18 mouse cellular contexts compared by ENCODE assay signal in genomic region chr2:91498093-91498719, GRCm38 (mm10). TPM values are rescaled to one million over a fixed set of nuclear protein-coding genes. Genes with fewer than 3 reads are reported as not detected.
DNase-seq lines count a peak whose midpoint lies in the region; ATAC-seq and TF ChIP-seq lines count a peak whose summit lies in the region.
"Had no signal": no experiment of that assay in that cellular context is flagged by ENCODE, and none has a peak within 500 bp of the region (broad histone marks: within the 10 kb centered on the region; RNA-seq: fewer than 3 reads in every experiment).

No protein-coding gene starts in this region.

- H3K27me3 ChIP-seq in thymus, adult 2 months (ENCODE audit: control insufficient read depth, insufficient read depth, low read length) = no peaks in the 10 kb centered on the region
- no peaks in the 10 kb centered on the region for H3K27me3 ChIP-seq in midbrain, embryonic 13.5 days
- H3K27me3 ChIP-seq: embryonic facial prominence, embryonic 12.5 days; heart, embryonic 12.5 days; intestine, embryonic 15.5 days; limb, embryonic 15.5 days; lung, embryonic 15.5 days; neural tube, embryonic 12.5 days had no signal

- TF ChIP-seq CTCF in thymus, adult 2 months (IDR thresholded peaks at IDR 0.05; ENCODE audit: borderline replicate concordance, control insufficient read depth, extremely low read depth, insufficient read depth, low read length, poor library complexity) = no peak
- TF ChIP-seq CTCF in bone marrow macrophage, adult 2 months (IDR thresholded peaks at IDR 0.05; ENCODE audit: low read depth, low read length) = no peak

- H3K9me3 ChIP-seq in midbrain, embryonic 13.5 days = no peaks in the 10 kb centered on the region
- H3K9me3 ChIP-seq: embryonic facial prominence, embryonic 12.5 days; heart, embryonic 12.5 days; hindbrain, embryonic 10.5 days; intestine, embryonic 15.5 days; limb, embryonic 15.5 days; lung, embryonic 15.5 days; neural tube, embryonic 12.5 days had no signal

- no peaks in the 10 kb centered on the region for H3K36me3 ChIP-seq in thymus, adult 2 months (ENCODE audit: control insufficient read depth, insufficient read depth, low read length)
- H3K36me3 ChIP-seq in midbrain, embryonic 13.5 days = peaks cover 70% of the 10 kb centered on the region

- H3K9ac ChIP-seq in midbrain, embryonic 13.5 days (replicated peaks) = no peak overlapping the region
- H3K9ac ChIP-seq: embryonic facial prominence, embryonic 12.5 days; heart, embryonic 12.5 days; intestine, embryonic 15.5 days; limb, embryonic 15.5 days; lung, embryonic 15.5 days; neural tube, embryonic 12.5 days had no signal

- no peak overlapping the region; the same call in 1 of the 2 replicates for H3K27ac ChIP-seq in thymus, adult 2 months (ENCODE audit: control insufficient read depth, insufficient read depth, low read length)
- H3K27ac ChIP-seq in bone marrow macrophage, adult 2 months (ENCODE audit: insufficient read depth, low read depth, low read length) = peak overlapping the region; percentile 81
- no peak overlapping the region for H3K27ac ChIP-seq in midbrain, embryonic 13.5 days
- H3K27ac ChIP-seq: embryonic facial prominence, embryonic 12.5 days; hindbrain, embryonic 10.5 days; intestine, embryonic 15.5 days; limb, embryonic 15.5 days; lung, embryonic 15.5 days; neural tube, embryonic 12.5 days had no signal

- no peak overlapping the region for H3K4me2 ChIP-seq in midbrain, embryonic 13.5 days (replicated peaks)
- H3K4me2 ChIP-seq: embryonic facial prominence, embryonic 12.5 days; heart, embryonic 12.5 days; intestine, embryonic 15.5 days; limb, embryonic 15.5 days; lung, embryonic 15.5 days; neural tube, embryonic 12.5 days had no signal

- H3K4me1 ChIP-seq in thymus, adult 2 months (replicated peaks; ENCODE audit: control insufficient read depth, insufficient read depth, low read length) = peaks cover 10% of the 10 kb centered on the region
- peaks cover 16% of the 10 kb centered on the region for H3K4me1 ChIP-seq in bone marrow macrophage, adult 2 months (ENCODE audit: control insufficient read depth, insufficient read depth, low read length)
- no peaks in the 10 kb centered on the region for H3K4me1 ChIP-seq in midbrain, embryonic 13.5 days (replicated peaks)
- H3K4me1 ChIP-seq: embryonic facial prominence, embryonic 12.5 days; heart, embryonic 12.5 days; hindbrain, embryonic 10.5 days; intestine, embryonic 15.5 days; limb, embryonic 15.5 days; lung, embryonic 15.5 days; neural tube, embryonic 12.5 days had no signal

- peak overlapping the region; percentile 26 for H3K4me3 ChIP-seq in thymus, adult 2 months (ENCODE audit: control insufficient read depth, insufficient read depth, low read length)
- H3K4me3 ChIP-seq in bone marrow macrophage, adult 2 months (ENCODE audit: insufficient read depth, low read length) = peak overlapping the region; percentile 67
- H3K4me3 ChIP-seq in midbrain, embryonic 13.5 days (replicated peaks) = no peak overlapping the region
- H3K4me3 ChIP-seq: embryonic facial prominence, embryonic 12.5 days; heart, embryonic 12.5 days; hindbrain, embryonic 10.5 days; intestine, embryonic 15.5 days; limb, embryonic 15.5 days; lung, embryonic 15.5 days; neural tube, embryonic 12.5 days had no signal

- peak; percentile 19 for DNase-seq in thymus, adult 2 months
- no peak for DNase-seq in thymus, postnatal 4 days
- no peak for DNase-seq in layer of hippocampus, adult 18-20 months (ENCODE audit: low spot score in 2 of 2)
- no peak for DNase-seq in heart, postnatal 4 days
- DNase-seq: cerebellum, adult 11-12 months; gastrocnemius, postnatal 36 days; right cerebral cortex, postnatal 25 days had no signal

- no peak for TF ChIP-seq POLR2A in thymus, adult 2 months (IDR thresholded peaks at IDR 0.05; ENCODE audit: control insufficient read depth, extremely low read depth, insufficient read depth, low read length, poor library complexity)
- TF ChIP-seq POLR2A in bone marrow macrophage, adult 2 months (IDR thresholded peaks at IDR 0.05; ENCODE audit: borderline replicate concordance, low read depth, low read length) = no peak

- ATAC-seq in megakaryocyte, adult 5-6 weeks (ENCODE audit: poor library complexity, severe bottlenecking) = peak; percentile 94
- ATAC-seq in midbrain, embryonic 13.5 days = no peak
- ATAC-seq: intestine, embryonic 15.5 days; midbrain, embryonic 16.5 days had no signal

- 26% methylated on average over 8 of the region's 8 CpGs for WGBS in thymus, adult 2 months
- 92% methylated on average over 8 of the region's 8 CpGs for WGBS in midbrain, embryonic 13.5 days

RNA-seq across cellular contexts. Expression of gene Ckap5, which starts 28.4 kb away (rescaled TPM):
- polyA plus RNA-seq in thymus, adult 2 months (2012; rRNA removed) = 20.9 and 24.0 TPM in 2 replicates
- polyA plus RNA-seq in bone marrow macrophage, adult 2 months (2012; ENCODE audit: insufficient read depth, insufficient read length, missing spikeins) = 31.8 and 40.1 TPM in 2 replicates
- 80.5 and 83.5 TPM in 2 replicates for total RNA-seq in megakaryocyte, adult 5-6 weeks (2015)
- total RNA-seq in megakaryocyte, adult 5-6 weeks (2017) = 94.2 and 101 TPM in 2 replicates
- polyA plus RNA-seq in midbrain, embryonic 13.5 days (2015; fragmentation: Nextera tagmentation; extraction: Ambion mirVana) = 149 and 153 TPM in 2 replicates
- total RNA-seq in layer of hippocampus, adult 18-20 months (2021) = 100 to 1,000 TPM; 110 to 118 TPM
- 100 to 1,000 TPM in 1 of 2 experiments, 10 to 100 TPM in 1; 91.2 to 102 TPM for total RNA-seq in heart, postnatal 4 days (2021)

RNA-seq across cellular contexts. Expression of gene Lrp4, which starts 40.9 kb away (rescaled TPM):
- polyA plus RNA-seq in thymus, adult 2 months (2012; rRNA removed) = 3.1 and 3.7 TPM in 2 replicates
- polyA plus RNA-seq in bone marrow macrophage, adult 2 months (2012; ENCODE audit: insufficient read depth, insufficient read length, missing spikeins) = 3.4 and 3.8 TPM in 2 replicates
- 1.0 and 1.1 TPM in 2 replicates for total RNA-seq in megakaryocyte, adult 5-6 weeks (2015)
- 1.9 and 2.7 TPM in 2 replicates for total RNA-seq in megakaryocyte, adult 5-6 weeks (2017)
- polyA plus RNA-seq in midbrain, embryonic 13.5 days (2015; fragmentation: Nextera tagmentation; extraction: Ambion mirVana) = 7.1 and 10.2 TPM in 2 replicates
- total RNA-seq in layer of hippocampus, adult 18-20 months (2021) = 10 to 100 TPM; 27.2 to 31.2 TPM
- 10 to 100 TPM; 12.9 to 13.2 TPM for total RNA-seq in heart, postnatal 4 days (2021)

RNA-seq across cellular contexts. Expression of gene 1110051M20Rik, which starts 53.7 kb away (rescaled TPM):
- 10.3 and 11.9 TPM in 2 replicates for polyA plus RNA-seq in thymus, adult 2 months (2012; rRNA removed)
- 8.1 and 14.2 TPM in 2 replicates for polyA plus RNA-seq in bone marrow macrophage, adult 2 months (2012; ENCODE audit: insufficient read depth, insufficient read length, missing spikeins)
- total RNA-seq in megakaryocyte, adult 5-6 weeks (2015) = 2.0 and 4.2 TPM in 2 replicates
- 1.7 and 3.2 TPM in 2 replicates for total RNA-seq in megakaryocyte, adult 5-6 weeks (2017)
- polyA plus RNA-seq in midbrain, embryonic 13.5 days (2015; fragmentation: Nextera tagmentation; extraction: Ambion mirVana) = 147 and 165 TPM in 2 replicates
- 100 to 1,000 TPM; 111 to 121 TPM for total RNA-seq in layer of hippocampus, adult 18-20 months (2021)
- 10 to 100 TPM; 13.5 to 13.7 TPM for total RNA-seq in heart, postnatal 4 days (2021)

Comparison
In these comparisons a context has a peak if more than half of its experiments do, and no peak if none do; other contexts are left out.
1. RNA of gene 1110051M20Rik, which starts 53.7 kb away (total RNA-seq): 111 to 121 TPM in layer of hippocampus, adult 18-20 months; 13.5 to 13.7 TPM in heart, postnatal 4 days and 1.7 to 4.2 TPM in megakaryocyte, adult 5-6 weeks; every median in the first group is over 4 times any median in the second.